Mouse (Mus musculus) G1E (cell line): Measurements from ENCODE around the gene Ms4a6d.

ENCODE experiments used
- CTCF ChIP-seq: IDR thresholded peaks from 2 replicates; pipeline ENCODE4 v1.5.1; 2012; ENCODE audit warnings: low read depth, low read length, inconsistent platforms, mixed read lengths
- GATA1 ChIP-seq: IDR thresholded peaks from 2 replicates; pipeline ENCODE4 v1.6.1; 2012; ENCODE audit warnings: borderline replicate concordance, low read length, inconsistent platforms, mixed read lengths
- GATA2 ChIP-seq: IDR thresholded peaks from 2 replicates; pipeline ENCODE4 v1.6.1; 2012; ENCODE audit warnings: low read depth, low read length, inconsistent platforms, borderline replicate concordance
- POLR2AphosphoS5 ChIP-seq: IDR thresholded peaks from 2 replicates; pipeline ENCODE4 v1.6.1; 2012; ENCODE audit warnings: low read depth, low read length, inconsistent platforms; ENCODE audit not compliant: insufficient replicate concordance
- TAL1 ChIP-seq: conservative IDR thresholded peaks from 2 replicates; pipeline ENCODE4 v1.6.1; 2012; ENCODE audit warnings: low read depth, low read length, inconsistent platforms, mixed read lengths

DNA sequence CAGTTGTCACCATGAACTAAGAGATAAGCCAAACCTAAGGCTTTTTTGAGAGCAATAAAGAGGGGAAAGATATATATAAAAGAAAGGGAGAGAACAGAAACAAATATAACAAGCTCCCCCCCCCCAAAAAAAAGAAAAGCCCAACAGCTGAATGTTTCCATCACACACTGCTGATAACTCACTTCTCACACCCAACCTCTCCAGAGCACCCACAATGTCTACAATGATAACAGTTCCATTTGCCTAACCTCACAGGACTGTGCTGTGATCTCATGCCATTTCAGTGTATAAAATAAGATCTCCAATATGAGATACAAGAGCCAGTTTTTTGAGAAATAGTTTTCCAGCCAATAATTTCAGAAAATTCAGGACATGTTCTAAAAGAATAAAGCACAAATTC lies 13.3 kb upstream of the Ms4a6d start:
- TF ChIP-seq CTCF (no peak), POLR2AphosphoS5 (no peak), GATA1 (no peak), TAL1 (no peak), GATA2 (no peak)
